Mouse (Mus musculus) testis, postnatal 14 days (tissue): ENCODE measurements at regions not wholly inside any gene's neighbourhood (a gene's known extent, or its start where the extent isn't known, plus 50 kb on each side); places are given as distances from the start of the nearest gene placed in this dataset.

Experiments
- DNase-seq: peaks from one replicate; pipeline ENCODE4 v3.0.0; 2021; ENCODE audit warnings: low spot score

GRCm38 (mm10) chr14:106365624-106366118 lies 259.7 kb downstream of the Trim52 start:
- no peak for DNase-seq

GRCm38 (mm10) chr14:106373451-106373850 lies 267.5 kb downstream of the Trim52 start:
- DNase-seq: no peak

- no peak for DNase-seq
Measured at GRCm38 (mm10) chr14:106379645-106380044, 273.6 kb downstream of the Trim52 start.

GRCm38 (mm10) chr14:106387671-106388070 lies 281.7 kb downstream of the Trim52 start:
- no peak for DNase-seq

GRCm38 (mm10) chr14:106390546-106390945 lies 284.5 kb downstream of the Trim52 start:
- no peak for DNase-seq

GRCm38 (mm10) chr14:106393978-106394377 lies 288.0 kb downstream of the Trim52 start:
- DNase-seq: no peak

GRCm38 (mm10) chr14:106412917-106413558 lies 307.0 kb downstream of the Trim52 start:
- no peak for DNase-seq

GRCm38 (mm10) chr14:106424714-106425113 lies 318.7 kb downstream of the Trim52 start:
- DNase-seq: no peak

- DNase-seq: no peak
Measured at GRCm38 (mm10) chr14:106428594-106428993, 322.6 kb downstream of the Trim52 start.

- peak; percentile 15 for DNase-seq
Measured at GRCm38 (mm10) chr14:106439282-106439681, 333.3 kb downstream of the Trim52 start.

GRCm38 (mm10) chr14:106489074-106489473 lies 383.1 kb downstream of the Trim52 start:
- no peak for DNase-seq

GRCm38 (mm10) chr14:106491389-106491788 lies 385.4 kb downstream of the Trim52 start:
- DNase-seq: no peak

GRCm38 (mm10) chr14:106500344-106501135 lies 394.5 kb downstream of the Trim52 start:
- no peak for DNase-seq

GRCm38 (mm10) chr14:106506921-106507320 lies 400.9 kb downstream of the Trim52 start:
- DNase-seq: no peak

- DNase-seq: no peak
Measured at GRCm38 (mm10) chr14:106518552-106519358, 412.8 kb downstream of the Trim52 start.

- no peak for DNase-seq
Measured at GRCm38 (mm10) chr14:106520808-106521207, 414.8 kb downstream of the Trim52 start.

- no peak for DNase-seq
Measured at GRCm38 (mm10) chr14:106550150-106550549, 444.2 kb downstream of the Trim52 start.

GRCm38 (mm10) chr14:106579281-106579680 lies 473.3 kb downstream of the Trim52 start:
- no peak for DNase-seq

GRCm38 (mm10) chr14:106581886-106582285 lies 475.9 kb downstream of the Trim52 start:
- no peak for DNase-seq

GRCm38 (mm10) chr14:106593352-106593751 lies 487.4 kb downstream of the Trim52 start:
- DNase-seq: no peak

- no peak for DNase-seq
Measured at GRCm38 (mm10) chr14:106593980-106594379, 488.0 kb downstream of the Trim52 start.

- no peak for DNase-seq
Measured at GRCm38 (mm10) chr14:106607041-106607440, 501.0 kb downstream of the Trim52 start.
